Mouse (Mus musculus) limb, embryonic 11.5 days (tissue): Measurements from ENCODE around the gene Gtpbp10. TPM values are rescaled to one million over a fixed set of nuclear protein-coding genes. Genes with fewer than 3 reads are reported as not detected.

Source experiments
- ATAC-seq: fragments of 200-750 bp; cut with Nextera tagmentation; 2 replicates; pipeline ENCODE4 v1.8.0; 2017; ENCODE audit warnings: low read depth; ENCODE audit not compliant: insufficient number of reproducible peaks, low FRiP score, low TSS enrichment
- DNase-seq: peaks from one replicate; pipeline ENCODE4 v3.0.0-alpha.2; 2015; ENCODE audit warnings: low spot score
- H3K27ac ChIP-seq: fragments of 300-500 bp; sonication (generic); replicated peaks from 2 replicates; pipeline ENCODE4 v1.5.1; 2014; ENCODE audit warnings: low read depth, mild to moderate bottlenecking, low read length
- H3K27me3 ChIP-seq: fragments of 300-500 bp; sonication (generic); 2 replicates; pipeline ENCODE4 v1.6.1; 2014; ENCODE audit warnings: mild to moderate bottlenecking, low read length, mixed read lengths; ENCODE audit not compliant: control insufficient read depth, insufficient read depth
- H3K36me3 ChIP-seq: fragments of 300-500 bp; sonication (generic); 2 replicates; pipeline ENCODE4 v1.6.1; 2014; ENCODE audit warnings: mild to moderate bottlenecking, low read length, moderate library complexity, mixed read lengths; ENCODE audit not compliant: control insufficient read depth, insufficient read depth
- H3K4me1 ChIP-seq: fragments of 300-500 bp; sonication (generic); 2 replicates; pipeline ENCODE4 v1.6.1; 2014; ENCODE audit warnings: low read length, mixed read lengths; ENCODE audit not compliant: control insufficient read depth, insufficient read depth
- H3K4me2 ChIP-seq: fragments of 300-500 bp; sonication (generic); 2 replicates; pipeline ENCODE4 v1.6.1; 2014; ENCODE audit warnings: low read depth, mild to moderate bottlenecking, moderate library complexity; ENCODE audit not compliant: severe bottlenecking
- H3K4me3 ChIP-seq: fragments of 300-500 bp; sonication (generic); 2 replicates; pipeline ENCODE4 v1.5.1; 2014; ENCODE audit warnings: low read depth, low read length
- H3K9ac ChIP-seq: fragments of 300-500 bp; sonication (generic); 2 replicates; pipeline ENCODE4 v1.6.1; 2014; ENCODE audit warnings: mild to moderate bottlenecking, low read length
- H3K9me3 ChIP-seq: fragments of 300-500 bp; sonication (generic); 2 replicates; pipeline ENCODE4 v1.6.1; 2016; ENCODE audit warnings: low read length; ENCODE audit not compliant: control insufficient read depth
- WGBS: fragments of 180-500 bp; shearing (Covaris S2); extraction: QIAGEN DNeasy Blood & Tissue Kit; methylation state at CpG from one replicate; pipeline ENCODE4 v1.1.7; 2014; 5-methylcytosine and 5-hydroxymethylcytosine counted together
- polyA plus RNA-seq: library from polyadenylated mRNA; unstranded; fragments of >200 nt; fragmentation: Nextera tagmentation; extraction: Ambion mirVana; gene quantifications from 2 replicates; pipeline ENCODE4 v1.2.1, GENCODE M21; 2014

Gtpbp10 gene
- 34.2 and 40.7 TPM in 2 replicates for polyA plus RNA-seq

- Histone ChIP-seq H3K27ac (0 out of 2 replicates have a peak within 1 kb of the TSS, but pooled peaks have one; percentile 26), H3K27me3 (no peaks in the 10 kb centered on the region)
- under 1% methylated on average over 43 of the region's 43 CpGs for WGBS
Observed at GRCm38 (mm10) chr5:5559079-5559740, at the start of gene Gtpbp10. Gene Gtpbp10 (minus strand): TSS chr5:5559538.

GRCm38 (mm10) chr5:5587686-5588085 is 28.3 kb upstream of the Gtpbp10 start:
- no peak overlapping the region for H3K4me3 ChIP-seq
- no peak overlapping the region for H3K4me2 ChIP-seq
- no peak overlapping the region for H3K9ac ChIP-seq
- no peaks in the 10 kb centered on the region for H3K4me1 ChIP-seq
- 78% methylated on average over 3 of the region's 3 CpGs for WGBS
- no peak overlapping the region for H3K27ac ChIP-seq
- no peak for ATAC-seq
- no peaks in the 10 kb centered on the region for H3K36me3 ChIP-seq
- no peak for DNase-seq
- no peaks in the 10 kb centered on the region for H3K27me3 ChIP-seq
- H3K9me3 ChIP-seq, result no peaks in the 10 kb centered on the region

More at GRCm38 (mm10) chr5:5559079-5559740, at the start of gene Gtpbp10:
- Histone ChIP-seq H3K4me3 (peak within 1 kb of the TSS; percentile 44), H3K9me3 (no peaks in the 10 kb centered on the region), H3K36me3 (peaks cover 3% of the 10 kb centered on the region), H3K9ac (peak within 1 kb of the TSS; percentile 65), H3K4me2 (peak within 1 kb of the TSS; percentile 60), H3K4me1 (peaks cover 5% of the 10 kb centered on the region; the same call in 1 of the 2 replicates)
- ATAC-seq (peak; percentile 98), DNase-seq (peak; percentile 98)

GRCm38 (mm10) chr5:5573749-5574317 is 14.5 kb upstream of the Gtpbp10 start, which contains the start of gene Gm8773:
Gene Gm8773 (plus strand): TSS chr5:5573799.
- Histone ChIP-seq H3K4me2 (peak within 1 kb of the TSS; percentile 78), H3K4me3 (peak within 1 kb of the TSS; percentile 41), H3K4me1 (no peaks in the 10 kb centered on the region), H3K27me3 (peaks cover 8% of the 10 kb centered on the region; the same call in 1 of the 2 replicates), H3K9me3 (no peaks in the 10 kb centered on the region), H3K36me3 (no peaks in the 10 kb centered on the region), H3K9ac (no peak within 1 kb of the TSS), H3K27ac (no peak within 1 kb of the TSS)
- 1% methylated on average over 24 of the region's 24 CpGs for WGBS
- ATAC-seq (peak; percentile 67; the same call in 1 of the 2 replicates), DNase-seq (peak; percentile 54)

GRCm38 (mm10) chr5:5562435-5562834 is 3.1 kb upstream of the Gtpbp10 start:
- no peak overlapping the region for H3K4me2 ChIP-seq
- no peak overlapping the region for H3K9ac ChIP-seq
- H3K27ac ChIP-seq, result no peak overlapping the region
- H3K4me3 ChIP-seq, result no peak overlapping the region
- ATAC-seq (no peak), DNase-seq (no peak)
- no peaks in the 10 kb centered on the region for H3K9me3 ChIP-seq
- whole genome bisulfite sequencing, result 70% methylated on average over 3 of the region's 3 CpGs
- H3K4me1 ChIP-seq, result peaks cover 5% of the 10 kb centered on the region; the same call in 1 of the 2 replicates
- no peaks in the 10 kb centered on the region for H3K27me3 ChIP-seq
- H3K36me3 ChIP-seq, result no peaks in the 10 kb centered on the region; the same call in 1 of the 2 replicates

GRCm38 (mm10) chr5:5561041-5561706 is 1.8 kb upstream of the Gtpbp10 start:
- H3K27ac ChIP-seq, result no peak overlapping the region
- WGBS, result 73% methylated on average over 4 of the region's 4 CpGs

GRCm38 (mm10) chr5:5559798-5560197 is 460 bp upstream of the Gtpbp10 start:
- 43% methylated on average over 8 of the region's 8 CpGs for WGBS
- H3K27me3 ChIP-seq, result no peaks in the 10 kb centered on the region
- no peaks in the 10 kb centered on the region; the same call in none of the 2 replicates for H3K36me3 ChIP-seq
- peak overlapping the region; percentile 65 for H3K9ac ChIP-seq
- no peaks in the 10 kb centered on the region for H3K9me3 ChIP-seq
- peak overlapping the region; percentile 55 for H3K4me2 ChIP-seq
- ATAC-seq, result no peak; the same call in 1 of the 2 replicates
- no peak overlapping the region for H3K27ac ChIP-seq
- H3K4me1 ChIP-seq, result peaks cover 5% of the 10 kb centered on the region; the same call in 1 of the 2 replicates
- peak overlapping the region; percentile 44 for H3K4me3 ChIP-seq
- DNase-seq, result no peak

More at GRCm38 (mm10) chr5:5561041-5561706, 1.8 kb upstream of the Gtpbp10 start:
- ATAC-seq (no peak), DNase-seq (no peak)
- Histone ChIP-seq H3K4me3 (no peak overlapping the region), H3K9me3 (no peaks in the 10 kb centered on the region), H3K9ac (no peak overlapping the region), H3K27me3 (no peaks in the 10 kb centered on the region), H3K4me1 (peaks cover 5% of the 10 kb centered on the region; the same call in 1 of the 2 replicates), H3K4me2 (no peak overlapping the region), H3K36me3 (no peaks in the 10 kb centered on the region; the same call in 1 of the 2 replicates)

- Histone ChIP-seq H3K36me3 (peaks cover 10% of the 10 kb centered on the region), H3K27me3 (no peaks in the 10 kb centered on the region), H3K9me3 (no peaks in the 10 kb centered on the region), H3K27ac (no peak overlapping the region), H3K4me1 (no peaks in the 10 kb centered on the region), H3K9ac (no peak overlapping the region), H3K4me2 (no peak overlapping the region), H3K4me3 (no peak overlapping the region)
- no peak for ATAC-seq
- DNase-seq, result no peak
- 100% methylated on average over 1 of the region's 1 CpGs for WGBS
Observed at GRCm38 (mm10) chr5:5551110-5551509, 8.2 kb downstream of the Gtpbp10 start.

- no peak for DNase-seq
- Histone ChIP-seq H3K4me1 (no peaks in the 10 kb centered on the region), H3K27me3 (no peaks in the 10 kb centered on the region), H3K4me3 (no peak overlapping the region), H3K36me3 (peaks cover 11% of the 10 kb centered on the region; the same call in 1 of the 2 replicates), H3K27ac (no peak overlapping the region), H3K9me3 (no peaks in the 10 kb centered on the region), H3K4me2 (no peak overlapping the region), H3K9ac (no peak overlapping the region)
- 77% methylated on average over 3 of the region's 3 CpGs for WGBS
- ATAC-seq, result no peak
Observed at GRCm38 (mm10) chr5:5540385-5540784, 19.0 kb downstream of the Gtpbp10 start.
